Mouse (Mus musculus): Measurements from ENCODE around the gene Ralgps2. TPM values are rescaled to one million over a fixed set of nuclear protein-coding genes. Genes with fewer than 3 reads are reported as not detected.

Gene Ralgps2
- polyA plus RNA-seq, 1 experiment: 7.8 TPM

- no peak overlapping the region for H3ac ChIP-seq (ENCODE audit: control insufficient read depth, insufficient read length)
- TF ChIP-seq USF1 (IDR thresholded peaks at IDR 0.05; ENCODE audit: low read depth) (no peak), POLR2A (IDR thresholded peaks at IDR 0.05; ENCODE audit: insufficient read length, low read depth) (no peak)
- no peaks in the 10 kb centered on the region for H3K36me3 ChIP-seq (ENCODE audit: control insufficient read depth, insufficient read depth)
- H3K4me2 ChIP-seq (ENCODE audit: low read depth): no peak overlapping the region
- no peaks in the 10 kb centered on the region for H3K27me3 ChIP-seq (ENCODE audit: control insufficient read depth, insufficient read depth, insufficient read length)
- H3K4me3 ChIP-seq: no peak overlapping the region
- H3K79me2 ChIP-seq (ENCODE audit: control insufficient read depth, insufficient read depth): no peaks in the 10 kb centered on the region
These were observed 77.9 kb downstream of the Ralgps2 start for GRCm38 (mm10) chr1:156861475-156862043.

GRCm38 (mm10) chr1:156860266-156860665, 79.2 kb downstream of the Ralgps2 start:
- Histone ChIP-seq H3K79me2 (ENCODE audit: control insufficient read depth, insufficient read depth) (no peaks in the 10 kb centered on the region), H3K36me3 (ENCODE audit: control insufficient read depth, insufficient read depth) (no peaks in the 10 kb centered on the region), H3K4me3 (no peak overlapping the region), H3K27me3 (ENCODE audit: control insufficient read depth, insufficient read depth, insufficient read length) (no peaks in the 10 kb centered on the region), H3K4me2 (ENCODE audit: low read depth) (no peak overlapping the region), H3ac (ENCODE audit: control insufficient read depth, insufficient read length) (no peak overlapping the region)
- no peak for TF ChIP-seq CEBPB (IDR thresholded peaks at IDR 0.05; ENCODE audit: insufficient read depth, poor library complexity, severe bottlenecking)
- no peak for TF ChIP-seq MAX (IDR thresholded peaks at IDR 0.05; ENCODE audit: low read depth)
- no peak for TF ChIP-seq USF1 (IDR thresholded peaks at IDR 0.05; ENCODE audit: low read depth)
- no peak for TF ChIP-seq MYOD1 (IDR thresholded peaks at IDR 0.05; ENCODE audit: control insufficient read depth in 1 of 3, insufficient read length in 2 of 3, low read depth in 2 of 3)
- TF ChIP-seq TCF12 (IDR thresholded peaks at IDR 0.05; ENCODE audit: insufficient read depth, poor library complexity, severe bottlenecking): no peak
- no peak for TF ChIP-seq SRF (IDR thresholded peaks at IDR 0.05; ENCODE audit: control insufficient read depth, insufficient read length, low read depth)
- TF ChIP-seq POLR2AphosphoS2 (IDR thresholded peaks at IDR 0.05; ENCODE audit: insufficient read length, low read depth): no peak
- TF ChIP-seq REST (IDR thresholded peaks at IDR 0.05; ENCODE audit: insufficient read depth, insufficient read length): no peak
- no peak for TF ChIP-seq TCF3 (IDR thresholded peaks at IDR 0.05; ENCODE audit: insufficient read length, low read depth)
- no peak for TF ChIP-seq POLR2A (IDR thresholded peaks at IDR 0.05; ENCODE audit: insufficient read length, low read depth)
- TF ChIP-seq E2F4 (IDR thresholded peaks at IDR 0.05; ENCODE audit: insufficient read depth): no peak
- no peak for TF ChIP-seq MYOG (IDR thresholded peaks at IDR 0.05; ENCODE audit: control insufficient read depth in 1 of 3, insufficient read depth in 1 of 3, insufficient read length in 2 of 3, low read depth in 2 of 3)

GRCm38 (mm10) chr1:156859711-156860250, 79.6 kb downstream of the Ralgps2 start:
- Histone ChIP-seq H3K4me3 (no peak overlapping the region), H3K27me3 (ENCODE audit: control insufficient read depth, insufficient read depth, insufficient read length) (no peaks in the 10 kb centered on the region)

GRCm38 (mm10) chr1:156859156-156859555, 80.3 kb downstream of the Ralgps2 start:
- no peaks in the 10 kb centered on the region for H3K27me3 ChIP-seq (ENCODE audit: control insufficient read depth, insufficient read depth, insufficient read length)
- no peak overlapping the region for H3K4me2 ChIP-seq (ENCODE audit: low read depth)
- TF ChIP-seq MYOD1 (IDR thresholded peaks at IDR 0.05; ENCODE audit: control insufficient read depth in 1 of 3, insufficient read length in 2 of 3, low read depth in 2 of 3): no peak
- TF ChIP-seq POLR2A (IDR thresholded peaks at IDR 0.05; ENCODE audit: insufficient read length, low read depth): no peak
- TF ChIP-seq MYOG (IDR thresholded peaks at IDR 0.05; ENCODE audit: control insufficient read depth in 1 of 3, insufficient read depth in 1 of 3, insufficient read length in 2 of 3, low read depth in 2 of 3): no peak
- TF ChIP-seq E2F4 (IDR thresholded peaks at IDR 0.05; ENCODE audit: insufficient read depth): no peak
- no peak for TF ChIP-seq CEBPB (IDR thresholded peaks at IDR 0.05; ENCODE audit: insufficient read depth, poor library complexity, severe bottlenecking)
- no peak for TF ChIP-seq TCF3 (IDR thresholded peaks at IDR 0.05; ENCODE audit: insufficient read length, low read depth)
- TF ChIP-seq USF1 (IDR thresholded peaks at IDR 0.05; ENCODE audit: low read depth): no peak
- no peak for TF ChIP-seq MAX (IDR thresholded peaks at IDR 0.05; ENCODE audit: low read depth)
- no peak for TF ChIP-seq SRF (IDR thresholded peaks at IDR 0.05; ENCODE audit: control insufficient read depth, insufficient read length, low read depth)
- TF ChIP-seq TCF12 (IDR thresholded peaks at IDR 0.05; ENCODE audit: insufficient read depth, poor library complexity, severe bottlenecking): no peak
- no peak for TF ChIP-seq POLR2AphosphoS2 (IDR thresholded peaks at IDR 0.05; ENCODE audit: insufficient read length, low read depth)
- no peak for TF ChIP-seq REST (IDR thresholded peaks at IDR 0.05; ENCODE audit: insufficient read depth, insufficient read length)
- no peak overlapping the region for H3ac ChIP-seq (ENCODE audit: control insufficient read depth, insufficient read length)
- H3K36me3 ChIP-seq (ENCODE audit: control insufficient read depth, insufficient read depth): no peaks in the 10 kb centered on the region
- H3K79me2 ChIP-seq (ENCODE audit: control insufficient read depth, insufficient read depth): no peaks in the 10 kb centered on the region
- H3K4me3 ChIP-seq: no peak overlapping the region

More at GRCm38 (mm10) chr1:156859711-156860250, 79.6 kb downstream of the Ralgps2 start:
- Histone ChIP-seq H3ac (ENCODE audit: control insufficient read depth, insufficient read length) (no peak overlapping the region), H3K36me3 (ENCODE audit: control insufficient read depth, insufficient read depth) (no peaks in the 10 kb centered on the region), H3K4me2 (ENCODE audit: low read depth) (no peak overlapping the region), H3K79me2 (ENCODE audit: control insufficient read depth, insufficient read depth) (no peaks in the 10 kb centered on the region)
- TF ChIP-seq MAX (IDR thresholded peaks at IDR 0.05; ENCODE audit: low read depth) (no peak), POLR2A (IDR thresholded peaks at IDR 0.05; ENCODE audit: insufficient read length, low read depth) (no peak), TCF3 (IDR thresholded peaks at IDR 0.05; ENCODE audit: insufficient read length, low read depth) (no peak), REST (IDR thresholded peaks at IDR 0.05; ENCODE audit: insufficient read depth, insufficient read length) (no peak), USF1 (IDR thresholded peaks at IDR 0.05; ENCODE audit: low read depth) (no peak), CEBPB (IDR thresholded peaks at IDR 0.05; ENCODE audit: insufficient read depth, poor library complexity, severe bottlenecking) (no peak), E2F4 (IDR thresholded peaks at IDR 0.05; ENCODE audit: insufficient read depth) (no peak), MYOD1 (IDR thresholded peaks at IDR 0.05; ENCODE audit: control insufficient read depth in 1 of 3, insufficient read length in 2 of 3, low read depth in 2 of 3) (no peak), POLR2AphosphoS2 (IDR thresholded peaks at IDR 0.05; ENCODE audit: insufficient read length, low read depth) (no peak), MYOG (IDR thresholded peaks at IDR 0.05; ENCODE audit: control insufficient read depth in 1 of 3, insufficient read depth in 1 of 3, insufficient read length in 2 of 3, low read depth in 2 of 3) (no peak), TCF12 (IDR thresholded peaks at IDR 0.05; ENCODE audit: insufficient read depth, poor library complexity, severe bottlenecking) (no peak), SRF (IDR thresholded peaks at IDR 0.05; ENCODE audit: control insufficient read depth, insufficient read length, low read depth) (no peak)
